Mouse (Mus musculus): ENCODE data around the gene Patz1.
A peak's percentile ranks its signal among the peaks of the same experiment; 100 is the strongest.

The Patz1 gene

GRCm38 (mm10) chr11:3288521-3289301 lies at the start of gene Patz1:
Gene Patz1 (plus strand): TSS chr11:3288874.
- DNase-seq (ENCODE audit: low read depth, low spot score) = peak; percentile 86

- DNase-seq (ENCODE audit: low read depth, low spot score) = no peak
Observed at GRCm38 (mm10) chr11:3242395-3242794, 46.3 kb upstream of the Patz1 start.

GRCm38 (mm10) chr11:3243771-3244170 lies 44.9 kb upstream of the Patz1 start:
- no peak for DNase-seq (ENCODE audit: low read depth, low spot score)

- no peak for DNase-seq (ENCODE audit: low read depth, low spot score)
Observed at GRCm38 (mm10) chr11:3247387-3247786, 41.3 kb upstream of the Patz1 start.

- DNase-seq (ENCODE audit: low read depth, low spot score) = no peak
Observed at GRCm38 (mm10) chr11:3259537-3259936, 29.1 kb upstream of the Patz1 start.

GRCm38 (mm10) chr11:3265291-3266078 lies 23.2 kb upstream of the Patz1 start:
- DNase-seq (ENCODE audit: low read depth, low spot score) = peak; percentile 64

- DNase-seq (ENCODE audit: low read depth, low spot score) = peak; percentile 98
Observed at GRCm38 (mm10) chr11:3266079-3266685, 22.5 kb upstream of the Patz1 start, which contains the start of gene Drg1. Gene Drg1 (minus strand): TSS chr11:3266415.

- peak; percentile 52 for DNase-seq (ENCODE audit: low read depth, low spot score)
Observed at GRCm38 (mm10) chr11:3267133-3267532, 21.5 kb upstream of the Patz1 start.

GRCm38 (mm10) chr11:3269241-3269640 lies 19.4 kb upstream of the Patz1 start:
- peak; percentile 38 for DNase-seq (ENCODE audit: low read depth, low spot score)

GRCm38 (mm10) chr11:3278351-3278750 lies 10.3 kb upstream of the Patz1 start:
- peak; percentile 50 for DNase-seq (ENCODE audit: low read depth, low spot score)

GRCm38 (mm10) chr11:3279729-3280128 lies 8.9 kb upstream of the Patz1 start:
- no peak for DNase-seq (ENCODE audit: low read depth, low spot score)

GRCm38 (mm10) chr11:3282887-3283286 lies 5.8 kb upstream of the Patz1 start:
- DNase-seq (ENCODE audit: low read depth, low spot score) = no peak

GRCm38 (mm10) chr11:3283645-3284044 lies 5.0 kb upstream of the Patz1 start:
- no peak for DNase-seq (ENCODE audit: low read depth, low spot score)

- DNase-seq (ENCODE audit: low read depth, low spot score) = no peak
Observed at GRCm38 (mm10) chr11:3285940-3286339, 2.7 kb upstream of the Patz1 start.

- peak; percentile 64 for DNase-seq (ENCODE audit: low read depth, low spot score)
Observed at GRCm38 (mm10) chr11:3287131-3287530, 1.5 kb upstream of the Patz1 start.

- no peak for DNase-seq (ENCODE audit: low read depth, low spot score)
Observed at GRCm38 (mm10) chr11:3287921-3288320, 753 bp upstream of the Patz1 start.

GRCm38 (mm10) chr11:3289302-3289802 lies 678 bp downstream of the Patz1 start:
- DNase-seq (ENCODE audit: low read depth, low spot score) = peak; percentile 86

GRCm38 (mm10) chr11:3289803-3290639 lies 1.3 kb downstream of the Patz1 start:
- peak; percentile 87 for DNase-seq (ENCODE audit: low read depth, low spot score)

- peak; percentile 49 for DNase-seq (ENCODE audit: low read depth, low spot score)
Observed at GRCm38 (mm10) chr11:3290640-3291310, 2.1 kb downstream of the Patz1 start.

GRCm38 (mm10) chr11:3291311-3292061 lies 2.8 kb downstream of the Patz1 start:
- peak; percentile 35 for DNase-seq (ENCODE audit: low read depth, low spot score)

Measured in ES-CJ7 (cell line).